Mouse (Mus musculus) cerebellum, postnatal 25 days (tissue): ENCODE measurements around the gene Trpm3.

Experiments used
- DNase-seq, 2 experiments: peaks; one replicate each; pipeline ENCODE4 v3.0.0; 2021; ENCODE audit warnings: mixed read lengths in 2 of 2

Gene Trpm3

GRCm38 (mm10) chr19:23043699-23044098 is 904.9 kb downstream of the Trpm3 start:
- DNase-seq = no peak
